Comparison of ENCODE assay signal across 30 mouse cellular contexts in genomic region chr8:114198990-114199389, GRCm38 (mm10). TPM values are rescaled to one million over a fixed set of nuclear protein-coding genes. Genes with fewer than 3 reads are reported as not detected.
A peak's percentile ranks its signal among the peaks of the same experiment; 100 is the strongest.
DNase-seq lines count a peak whose midpoint lies in the region; ATAC-seq and TF ChIP-seq lines count a peak whose summit lies in the region.
"Had no signal": no experiment of that assay in that cellular context is flagged by ENCODE, and none has a peak within 500 bp of the region (broad histone marks: within the 10 kb centered on the region; RNA-seq: fewer than 3 reads in every experiment).

No protein-coding gene starts in this region.

- H3K9ac ChIP-seq in embryonic facial prominence, embryonic 14.5 days (ENCODE audit: low read depth, low read length), result no peak overlapping the region
- H3K9ac ChIP-seq in lung, embryonic 14.5 days, result no peak overlapping the region
- H3K9ac ChIP-seq: forebrain, embryonic 15.5 days; intestine, embryonic 15.5 days; liver, embryonic 14.5 days; lung, embryonic 15.5 days; neural tube, embryonic 13.5 days had no signal

- H3K4me3 ChIP-seq in embryonic facial prominence, embryonic 14.5 days (ENCODE audit: low read depth, low read length), result no peak overlapping the region
- H3K4me3 ChIP-seq in embryonic facial prominence, embryonic 10.5 days, result no peak overlapping the region
- no peak overlapping the region for H3K4me3 ChIP-seq in lung, embryonic 14.5 days (ENCODE audit: low read depth, low read length)
- H3K4me3 ChIP-seq: forebrain, embryonic 15.5 days; intestine, embryonic 15.5 days; lung, embryonic 15.5 days; neural tube, embryonic 13.5 days had no signal

- H3K36me3 ChIP-seq in embryonic facial prominence, embryonic 14.5 days (ENCODE audit: control insufficient read depth, insufficient read depth, low read length), result no peaks in the 10 kb centered on the region
- no peaks in the 10 kb centered on the region for H3K36me3 ChIP-seq in embryonic facial prominence, embryonic 10.5 days (replicated peaks)
- no peaks in the 10 kb centered on the region for H3K36me3 ChIP-seq in lung, embryonic 14.5 days (ENCODE audit: insufficient read depth)
- H3K36me3 ChIP-seq: forebrain, embryonic 15.5 days; intestine, embryonic 15.5 days; lung, embryonic 15.5 days; neural tube, embryonic 13.5 days had no signal

- DNase-seq in cerebellum, adult 18-20 months, result peak; percentile 17 to 27
- no peak for DNase-seq in cerebellum, postnatal 4 days (ENCODE audit: low spot score in 2 of 2)
- peak; percentile 34 for DNase-seq in embryonic facial prominence, embryonic 14.5 days (ENCODE audit: low spot score)
- no peak for DNase-seq in embryonic facial prominence, embryonic 10.5 days (ENCODE audit: low spot score)
- peak; percentile 68 for DNase-seq in lung, embryonic 14.5 days
- no peak for DNase-seq in lung, adult 18-20 months
- no peak for DNase-seq in right cerebral cortex, adult 18-20 months
- DNase-seq in gastrocnemius, adult 8-10 months (ENCODE audit: low spot score in 2 of 2), result no peak
- DNase-seq: adrenal gland, postnatal 10 days; gastrocnemius, postnatal 36 days; heart, adult 18-20 months; heart, postnatal 36 days; kidney, adult 2 months; kidney, postnatal 36 days; layer of hippocampus, postnatal 36 days; left cerebral cortex, postnatal 4 days; liver; thymus, adult 2 months; thymus, postnatal 36 days had no signal

- 0 out of 2 replicates have a peak, but pooled peaks cover 3% of the 10 kb centered on the region for H3K27me3 ChIP-seq in embryonic facial prominence, embryonic 14.5 days (replicated peaks; ENCODE audit: control insufficient read depth, insufficient read depth, low read length)
- peaks cover 10% of the 10 kb centered on the region; the same call in 1 of the 2 replicates for H3K27me3 ChIP-seq in embryonic facial prominence, embryonic 10.5 days (replicated peaks; ENCODE audit: low read depth, poor library complexity, severe bottlenecking)
- peaks cover under 1% of the 10 kb centered on the region; the same call in 1 of the 2 replicates for H3K27me3 ChIP-seq in lung, embryonic 14.5 days (ENCODE audit: insufficient read depth, low read length)
- H3K27me3 ChIP-seq: CH12.LX; forebrain, embryonic 15.5 days; neural tube, embryonic 13.5 days had no signal

- TF ChIP-seq CTCF in lung, embryonic 14.5 days (IDR thresholded peaks at IDR 0.05; ENCODE audit: low read depth), result no peak

- 33% methylated on average over 2 of the region's 2 CpGs for WGBS in embryonic facial prominence, embryonic 14.5 days
- WGBS in embryonic facial prominence, embryonic 10.5 days, result 72% methylated on average over 2 of the region's 2 CpGs
- WGBS in lung, embryonic 14.5 days, result 26% methylated on average over 2 of the region's 2 CpGs

- H3K4me2 ChIP-seq in embryonic facial prominence, embryonic 14.5 days (ENCODE audit: low read depth, low read length), result no peak overlapping the region
- H3K4me2 ChIP-seq in lung, embryonic 14.5 days, result no peak overlapping the region
- H3K4me2 ChIP-seq: forebrain, embryonic 15.5 days; heart, embryonic 11.5 days; intestine, embryonic 15.5 days; lung, embryonic 15.5 days; midbrain, embryonic 11.5 days; neural tube, embryonic 13.5 days had no signal

- no peak overlapping the region for H3K27ac ChIP-seq in embryonic facial prominence, embryonic 14.5 days (replicated peaks; ENCODE audit: low read depth, low read length)
- no peak overlapping the region for H3K27ac ChIP-seq in embryonic facial prominence, embryonic 10.5 days (replicated peaks)
- H3K27ac ChIP-seq in lung, embryonic 14.5 days (ENCODE audit: low read depth), result no peak overlapping the region
- H3K27ac ChIP-seq: forebrain, embryonic 15.5 days; intestine, embryonic 15.5 days; liver, embryonic 14.5 days; lung, embryonic 15.5 days; neural tube, embryonic 13.5 days had no signal

- no peak for ATAC-seq in embryonic facial prominence, embryonic 14.5 days (ENCODE audit: low read depth)
- ATAC-seq in lung, embryonic 14.5 days (ENCODE audit: insufficient read depth), result peak; percentile 28; the same call in 1 of the 2 replicates
- ATAC-seq: forebrain, embryonic 15.5 days; hindbrain, embryonic 16.5 days; intestine, embryonic 15.5 days had no signal

- H3K4me1 ChIP-seq in embryonic facial prominence, embryonic 14.5 days (ENCODE audit: control insufficient read depth, insufficient read depth, low read length), result no peaks in the 10 kb centered on the region
- H3K4me1 ChIP-seq in embryonic facial prominence, embryonic 10.5 days, result no peaks in the 10 kb centered on the region
- no peaks in the 10 kb centered on the region for H3K4me1 ChIP-seq in lung, embryonic 14.5 days (ENCODE audit: insufficient read depth)
- H3K4me1 ChIP-seq: intestine, embryonic 15.5 days; lung, embryonic 15.5 days; neural tube, embryonic 13.5 days had no signal

- H3K9me3 ChIP-seq in embryonic facial prominence, embryonic 14.5 days (ENCODE audit: control insufficient read depth, low read length), result no peaks in the 10 kb centered on the region
- no peaks in the 10 kb centered on the region for H3K9me3 ChIP-seq in embryonic facial prominence, embryonic 10.5 days
- H3K9me3 ChIP-seq in lung, embryonic 14.5 days (ENCODE audit: low read depth, low read length), result no peaks in the 10 kb centered on the region
- H3K9me3 ChIP-seq: forebrain, embryonic 15.5 days; intestine, embryonic 15.5 days; lung, embryonic 15.5 days; neural tube, embryonic 13.5 days had no signal

RNA-seq across cellular contexts. Expression of gene Vat1l, which starts 6.4 kb away (rescaled TPM):
- polyA plus RNA-seq in embryonic facial prominence, embryonic 14.5 days (2014; fragmentation: Nextera tagmentation; extraction: Ambion mirVana), result 5.0 and 6.0 TPM in 2 replicates
- 4.4 and 5.9 TPM in 2 replicates for polyA plus RNA-seq in embryonic facial prominence, embryonic 10.5 days (2016; fragmentation: Nextera tagmentation; extraction: Ambion mirVana)
- 0.11 and 0.35 TPM in 2 replicates for polyA plus RNA-seq in lung, embryonic 14.5 days (2014; fragmentation: Nextera tagmentation; extraction: Ambion mirVana)
- total RNA-seq in gastrocnemius, adult 8-10 months (2022), result under 1 TPM in 3 of 4 experiments, not detected in 1; 0.40 to 0.92 (median 0.51) TPM
- total RNA-seq: CH12.LX; megakaryocyte progenitor cell, adult 5-6 weeks had no signal
- polyA plus RNA-seq: C2C12 had no signal

Comparison
In these comparisons a context has a peak if more than half of its experiments do, and no peak if none do; other contexts are left out.
1. DNase-seq: peak in cerebellum, adult 18-20 months (2 of 2), embryonic facial prominence, embryonic 14.5 days (single experiment) and lung, embryonic 14.5 days (single experiment); none in cerebellum, postnatal 4 days (0 of 2), embryonic facial prominence, embryonic 10.5 days (single experiment), lung, adult 18-20 months (0 of 2), right cerebral cortex, adult 18-20 months (single experiment) and gastrocnemius, adult 8-10 months (0 of 2).